Mouse (Mus musculus) forebrain, embryonic 13.5 days (tissue): ENCODE data around the gene Atp8b4. TPM values are rescaled to one million over a fixed set of nuclear protein-coding genes. Genes with fewer than 3 reads are reported as not detected.

Experiments used
- ATAC-seq: fragments of 200-750 bp; cut with Nextera tagmentation; 2 replicates; pipeline ENCODE4 v1.8.0; 2017
- H3K27ac ChIP-seq: fragments of 300-500 bp; sonication (generic); 2 replicates; pipeline ENCODE4 v1.5.1; 2015; ENCODE audit warnings: inconsistent platforms, mild to moderate bottlenecking, moderate library complexity
- H3K27me3 ChIP-seq: fragments of 300-500 bp; sonication (generic); 2 replicates; pipeline ENCODE4 v1.6.1; 2015; ENCODE audit warnings: mild to moderate bottlenecking, inconsistent platforms
- H3K36me3 ChIP-seq: fragments of 300-500 bp; sonication (generic); 2 replicates; pipeline ENCODE4 v1.6.1; 2015; ENCODE audit warnings: mild to moderate bottlenecking, inconsistent platforms; ENCODE audit not compliant: poor library complexity, severe bottlenecking
- H3K4me1 ChIP-seq: fragments of 300-500 bp; sonication (generic); 2 replicates; pipeline ENCODE4 v1.6.1; 2015; ENCODE audit warnings: inconsistent platforms
- H3K4me2 ChIP-seq: fragments of 300-500 bp; sonication (generic); 2 replicates; pipeline ENCODE4 v1.6.1; 2015; ENCODE audit warnings: inconsistent platforms, mild to moderate bottlenecking, moderate library complexity
- H3K4me3 ChIP-seq: fragments of 300-500 bp; sonication (generic); 2 replicates; pipeline ENCODE4 v1.5.1; 2015; ENCODE audit warnings: mild to moderate bottlenecking, inconsistent platforms
- H3K9ac ChIP-seq: fragments of 300-500 bp; sonication (generic); 2 replicates; pipeline ENCODE4 v1.6.1; 2015; ENCODE audit warnings: mild to moderate bottlenecking, inconsistent platforms
- H3K9me3 ChIP-seq: fragments of 300-500 bp; sonication (generic); replicated peaks from 2 replicates; pipeline ENCODE4 v1.6.1; 2016; ENCODE audit warnings: inconsistent platforms
- WGBS: fragments of 180-500 bp; shearing (Covaris S2); methylation state at CpG from one replicate; pipeline ENCODE4 v1.1.7; 2015; 5-methylcytosine and 5-hydroxymethylcytosine counted together
- polyA plus RNA-seq: library from polyadenylated mRNA; unstranded; fragments of >200 nt; fragmentation: Nextera tagmentation; extraction: Ambion mirVana; gene quantifications from 2 replicates; pipeline ENCODE4 v1.2.1, GENCODE M21; 2015

Gene Atp8b4
- polyA plus RNA-seq, 1 experiment from 2014 or later, result not detected

- no peak for ATAC-seq
- 65% methylated on average over 2 of the region's 2 CpGs for WGBS
- no peak overlapping the region for H3K9ac ChIP-seq
Observed at GRCm38 (mm10) chr2:126416772-126417171, 83.7 kb downstream of the Atp8b4 start.

GRCm38 (mm10) chr2:126415981-126416380, 84.5 kb downstream of the Atp8b4 start:
- Histone ChIP-seq H3K27me3 (no peaks in the 10 kb centered on the region), H3K4me1 (no peaks in the 10 kb centered on the region), H3K9ac (no peak overlapping the region), H3K4me2 (no peak overlapping the region), H3K36me3 (no peaks in the 10 kb centered on the region), H3K4me3 (no peak overlapping the region), H3K9me3 (no peaks in the 10 kb centered on the region), H3K27ac (no peak overlapping the region)
- WGBS, result 65% methylated on average over 4 of the region's 4 CpGs
- no peak for ATAC-seq

More at GRCm38 (mm10) chr2:126416772-126417171, 83.7 kb downstream of the Atp8b4 start:
- Histone ChIP-seq H3K27ac (no peak overlapping the region), H3K4me2 (no peak overlapping the region), H3K4me3 (no peak overlapping the region), H3K4me1 (no peaks in the 10 kb centered on the region), H3K9me3 (no peaks in the 10 kb centered on the region), H3K36me3 (no peaks in the 10 kb centered on the region), H3K27me3 (no peaks in the 10 kb centered on the region)

DNA sequence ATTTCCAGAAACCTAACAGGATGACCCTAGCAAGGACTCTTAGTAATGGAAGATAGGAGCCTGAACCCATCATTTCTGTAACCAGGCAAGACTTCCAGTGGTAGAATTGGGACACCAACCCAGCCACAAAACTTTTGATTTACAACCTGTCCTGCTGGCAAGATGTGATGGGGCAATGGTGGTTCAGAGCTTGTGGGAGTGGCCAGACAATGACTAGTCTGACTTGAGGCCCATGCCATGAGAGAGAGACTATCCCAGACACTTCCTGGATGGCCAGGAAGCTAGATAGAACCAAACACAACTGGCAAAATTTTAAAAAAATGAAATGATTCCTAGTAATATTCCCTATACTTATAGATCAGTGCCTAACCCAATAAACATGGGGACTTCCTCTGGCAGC, 87.7 kb downstream of the Atp8b4 start:
- Histone ChIP-seq H3K27me3 (no peaks in the 10 kb centered on the region), H3K9me3 (no peaks in the 10 kb centered on the region), H3K9ac (no peak overlapping the region), H3K4me2 (no peak overlapping the region), H3K4me1 (no peaks in the 10 kb centered on the region), H3K4me3 (no peak overlapping the region), H3K36me3 (no peaks in the 10 kb centered on the region), H3K27ac (no peak overlapping the region)
- no peak for ATAC-seq

DNA sequence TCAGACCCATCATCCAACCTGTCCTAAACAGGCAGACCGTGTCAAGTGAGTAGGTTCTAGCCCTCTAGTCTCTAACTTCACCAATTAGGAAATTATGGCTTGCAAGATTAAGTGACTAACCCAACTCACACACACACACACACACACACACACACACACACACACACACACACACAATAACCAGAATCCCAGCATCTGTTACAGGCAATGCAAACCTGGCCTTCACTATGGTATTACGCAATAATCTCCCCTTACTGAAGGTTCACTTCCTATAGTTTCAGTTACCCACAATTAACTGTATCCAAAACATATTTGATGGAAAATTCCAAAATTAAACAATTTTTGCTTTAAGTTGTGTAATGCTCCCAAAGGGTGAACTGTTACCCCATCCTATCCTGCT, 101.0 kb downstream of the Atp8b4 start:
- H3K4me2 ChIP-seq, result no peak overlapping the region
- 93% methylated on average over 2 of the region's 2 CpGs for WGBS
- no peaks in the 10 kb centered on the region for H3K9me3 ChIP-seq

DNA sequence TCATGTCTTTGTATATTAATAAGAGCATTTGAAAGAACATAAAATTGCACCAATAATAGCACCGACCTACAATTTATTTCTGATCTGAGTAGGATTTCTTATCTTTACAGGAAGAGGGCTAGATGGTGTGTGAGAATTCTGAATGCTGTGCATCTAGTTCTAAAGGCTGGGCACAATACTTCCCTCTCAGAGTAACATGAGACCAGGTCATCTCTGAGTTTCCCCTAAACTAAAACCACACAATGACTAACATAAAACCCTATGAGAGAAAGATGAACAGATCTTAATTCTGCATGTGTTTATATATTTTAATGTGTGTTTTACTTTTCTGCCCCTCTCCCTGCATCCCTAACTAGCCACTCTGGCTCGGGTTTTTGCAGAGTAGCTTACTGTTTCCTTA, 101.5 kb downstream of the Atp8b4 start:
- no peak overlapping the region for H3K4me2 ChIP-seq
- H3K9ac ChIP-seq, result no peak overlapping the region
- H3K27me3 ChIP-seq, result no peaks in the 10 kb centered on the region
- 71% methylated on average over 2 of the region's 2 CpGs for WGBS
- no peak for ATAC-seq
- H3K4me3 ChIP-seq, result no peak overlapping the region
- H3K9me3 ChIP-seq, result no peaks in the 10 kb centered on the region
- no peaks in the 10 kb centered on the region for H3K36me3 ChIP-seq
- no peaks in the 10 kb centered on the region for H3K4me1 ChIP-seq
- no peak overlapping the region for H3K27ac ChIP-seq

More for the DNA sequence above, 101.0 kb downstream of the Atp8b4 start:
- no peaks in the 10 kb centered on the region for H3K27me3 ChIP-seq
- H3K4me3 ChIP-seq, result no peak overlapping the region
- H3K4me1 ChIP-seq, result no peaks in the 10 kb centered on the region
- H3K27ac ChIP-seq, result no peak overlapping the region
- no peaks in the 10 kb centered on the region for H3K36me3 ChIP-seq
- ATAC-seq, result no peak
- H3K9ac ChIP-seq, result no peak overlapping the region

- no peak for ATAC-seq
- Histone ChIP-seq H3K36me3 (no peaks in the 10 kb centered on the region), H3K27ac (no peak overlapping the region), H3K9ac (no peak overlapping the region), H3K4me2 (no peak overlapping the region), H3K4me3 (no peak overlapping the region), H3K4me1 (no peaks in the 10 kb centered on the region), H3K9me3 (no peaks in the 10 kb centered on the region), H3K27me3 (no peaks in the 10 kb centered on the region)
- 90% methylated on average over 2 of the region's 2 CpGs for WGBS
Observed at GRCm38 (mm10) chr2:126398216-126398615, 102.3 kb downstream of the Atp8b4 start.

DNA sequence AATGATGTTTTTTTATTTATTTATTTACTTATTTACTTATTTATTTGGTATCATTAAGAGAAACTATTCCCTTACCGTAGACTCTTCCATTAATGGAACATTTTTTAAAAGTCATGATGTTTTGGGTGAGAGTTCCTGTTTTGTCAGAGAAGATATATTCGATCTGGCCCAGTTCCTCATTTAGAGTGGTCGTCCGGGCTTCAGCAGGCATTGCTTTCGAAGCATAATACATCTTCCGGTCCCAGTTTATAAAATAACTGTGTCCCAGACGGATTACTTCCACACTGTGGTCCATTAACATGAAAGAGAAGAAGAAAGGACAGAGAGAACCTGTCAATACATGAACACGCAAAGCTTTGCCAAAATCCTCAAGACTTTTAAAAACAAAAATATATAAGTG, 103.0 kb downstream of the Atp8b4 start:
- WGBS, result 87% methylated on average over 8 of the region's 8 CpGs
- no peak for ATAC-seq

DNA sequence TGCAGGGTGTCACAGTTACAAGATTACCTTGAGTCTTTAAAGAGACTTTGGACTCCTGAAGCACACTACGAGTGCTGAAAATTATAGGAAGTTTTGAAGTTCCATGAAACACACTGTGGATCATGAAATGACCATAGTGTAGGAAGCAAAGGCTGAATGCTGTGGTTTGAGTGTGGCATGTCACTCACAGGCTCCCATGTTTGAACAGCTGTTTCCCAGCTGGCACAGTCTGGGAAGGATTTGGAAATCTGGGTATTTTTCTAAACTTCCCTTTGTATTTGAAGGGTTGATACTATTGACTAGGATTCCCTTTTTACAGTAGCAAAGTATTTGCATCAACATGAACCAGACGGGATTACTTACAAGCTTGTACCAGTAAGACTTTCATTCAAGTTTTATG, 105.5 kb downstream of the Atp8b4 start:
- Histone ChIP-seq H3K9me3 (no peaks in the 10 kb centered on the region), H3K27me3 (no peaks in the 10 kb centered on the region), H3K4me3 (no peak overlapping the region), H3K4me2 (no peak overlapping the region), H3K4me1 (no peaks in the 10 kb centered on the region), H3K36me3 (no peaks in the 10 kb centered on the region), H3K27ac (no peak overlapping the region), H3K9ac (no peak overlapping the region)
- WGBS, result 79% methylated on average over 2 of the region's 2 CpGs
- no peak for ATAC-seq

More for the DNA sequence above, 103.0 kb downstream of the Atp8b4 start:
- Histone ChIP-seq H3K27me3 (no peaks in the 10 kb centered on the region), H3K4me3 (no peak overlapping the region), H3K9me3 (no peaks in the 10 kb centered on the region), H3K9ac (no peak overlapping the region), H3K4me1 (no peaks in the 10 kb centered on the region), H3K36me3 (no peaks in the 10 kb centered on the region), H3K4me2 (no peak overlapping the region), H3K27ac (no peak overlapping the region)

DNA sequence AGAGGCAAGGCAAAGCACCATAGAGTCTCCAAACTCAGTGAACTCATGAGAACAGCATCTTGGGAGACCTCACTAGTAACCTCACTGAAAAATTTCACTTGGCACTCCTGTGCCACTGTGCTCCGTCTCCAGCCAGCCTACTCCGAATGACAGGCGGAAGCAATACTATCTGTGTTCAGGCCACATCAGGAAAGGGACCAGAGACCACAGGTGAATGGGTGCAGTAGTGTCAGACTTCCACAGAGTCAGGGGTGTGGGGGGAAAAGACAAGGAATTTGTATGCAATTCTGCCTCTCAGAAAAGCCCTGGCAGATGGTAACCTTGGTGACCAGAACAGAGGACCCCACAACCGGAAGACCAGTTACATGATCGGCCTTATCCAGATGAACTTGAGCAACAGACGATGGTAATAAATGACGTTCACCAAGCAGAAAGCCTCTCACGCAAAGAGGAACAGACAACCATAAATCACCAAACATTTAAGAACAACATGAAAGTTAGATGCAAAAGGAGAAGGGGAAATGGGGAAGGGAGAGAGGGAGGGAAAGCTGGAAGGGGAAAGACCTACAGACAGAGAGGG, 112.9 kb downstream of the Atp8b4 start:
- no peak overlapping the region for H3K4me3 ChIP-seq
- H3K9ac ChIP-seq, result no peak overlapping the region
- no peaks in the 10 kb centered on the region for H3K4me1 ChIP-seq
- H3K9me3 ChIP-seq, result no peaks in the 10 kb centered on the region
- 91% methylated on average over 8 of the region's 8 CpGs for WGBS
- no peaks in the 10 kb centered on the region for H3K36me3 ChIP-seq
- H3K27ac ChIP-seq, result no peak overlapping the region
- no peak for ATAC-seq
- no peaks in the 10 kb centered on the region for H3K27me3 ChIP-seq
- no peak overlapping the region for H3K4me2 ChIP-seq

DNA sequence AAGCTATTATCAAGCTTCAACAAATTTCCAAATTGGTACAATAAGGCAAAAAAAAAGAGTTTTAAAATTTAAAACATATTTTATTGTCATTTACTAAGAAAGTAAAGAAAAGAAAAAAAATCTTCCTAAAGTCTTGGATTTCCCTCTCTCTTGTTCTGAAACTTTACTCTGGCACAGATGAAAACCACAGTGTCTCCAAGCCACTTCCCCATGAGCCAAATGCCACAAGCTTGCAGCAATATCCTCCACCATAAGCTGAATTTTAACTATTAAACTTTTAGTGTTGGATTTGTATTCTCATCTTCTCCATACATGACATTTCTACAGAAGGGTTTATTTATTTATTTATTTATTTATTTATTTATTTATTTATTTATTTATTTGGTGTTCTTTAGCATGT, 114.4 kb downstream of the Atp8b4 start:
- no peak overlapping the region for H3K9ac ChIP-seq
- no peaks in the 10 kb centered on the region for H3K27me3 ChIP-seq
- ATAC-seq, result no peak
- H3K4me3 ChIP-seq, result no peak overlapping the region
- no peak overlapping the region for H3K27ac ChIP-seq
- H3K4me1 ChIP-seq, result no peaks in the 10 kb centered on the region
- H3K36me3 ChIP-seq, result no peaks in the 10 kb centered on the region
- H3K4me2 ChIP-seq, result no peak overlapping the region
- H3K9me3 ChIP-seq, result no peaks in the 10 kb centered on the region

- Histone ChIP-seq H3K27ac (no peak overlapping the region), H3K27me3 (no peaks in the 10 kb centered on the region), H3K4me3 (no peak overlapping the region), H3K36me3 (no peaks in the 10 kb centered on the region), H3K9ac (no peak overlapping the region), H3K9me3 (no peaks in the 10 kb centered on the region), H3K4me1 (no peaks in the 10 kb centered on the region), H3K4me2 (no peak overlapping the region)
- WGBS, result 93% methylated on average over 5 of the region's 5 CpGs
- ATAC-seq, result no peak
Observed at GRCm38 (mm10) chr2:126380300-126380699, 120.2 kb downstream of the Atp8b4 start.

- H3K9me3 ChIP-seq, result no peaks in the 10 kb centered on the region
Observed at GRCm38 (mm10) chr2:126371634-126372033, 128.8 kb downstream of the Atp8b4 start.

GRCm38 (mm10) chr2:126369815-126370214, 130.7 kb downstream of the Atp8b4 start:
- Histone ChIP-seq H3K27ac (no peak overlapping the region), H3K27me3 (no peaks in the 10 kb centered on the region), H3K36me3 (no peaks in the 10 kb centered on the region), H3K9me3 (no peaks in the 10 kb centered on the region), H3K4me1 (no peaks in the 10 kb centered on the region), H3K9ac (no peak overlapping the region), H3K4me2 (no peak overlapping the region), H3K4me3 (no peak overlapping the region)
- ATAC-seq, result no peak
- WGBS, result 58% methylated on average over 4 of the region's 4 CpGs

More at GRCm38 (mm10) chr2:126371634-126372033, 128.8 kb downstream of the Atp8b4 start:
- Histone ChIP-seq H3K9ac (no peak overlapping the region), H3K4me2 (no peak overlapping the region), H3K27ac (no peak overlapping the region), H3K36me3 (no peaks in the 10 kb centered on the region), H3K27me3 (no peaks in the 10 kb centered on the region), H3K4me1 (no peaks in the 10 kb centered on the region), H3K4me3 (no peak overlapping the region)
- WGBS, result 95% methylated on average over 8 of the region's 8 CpGs
- ATAC-seq, result no peak
